Mouse (Mus musculus): ENCODE results near the gene Aoah.

Gene Aoah

DNA sequence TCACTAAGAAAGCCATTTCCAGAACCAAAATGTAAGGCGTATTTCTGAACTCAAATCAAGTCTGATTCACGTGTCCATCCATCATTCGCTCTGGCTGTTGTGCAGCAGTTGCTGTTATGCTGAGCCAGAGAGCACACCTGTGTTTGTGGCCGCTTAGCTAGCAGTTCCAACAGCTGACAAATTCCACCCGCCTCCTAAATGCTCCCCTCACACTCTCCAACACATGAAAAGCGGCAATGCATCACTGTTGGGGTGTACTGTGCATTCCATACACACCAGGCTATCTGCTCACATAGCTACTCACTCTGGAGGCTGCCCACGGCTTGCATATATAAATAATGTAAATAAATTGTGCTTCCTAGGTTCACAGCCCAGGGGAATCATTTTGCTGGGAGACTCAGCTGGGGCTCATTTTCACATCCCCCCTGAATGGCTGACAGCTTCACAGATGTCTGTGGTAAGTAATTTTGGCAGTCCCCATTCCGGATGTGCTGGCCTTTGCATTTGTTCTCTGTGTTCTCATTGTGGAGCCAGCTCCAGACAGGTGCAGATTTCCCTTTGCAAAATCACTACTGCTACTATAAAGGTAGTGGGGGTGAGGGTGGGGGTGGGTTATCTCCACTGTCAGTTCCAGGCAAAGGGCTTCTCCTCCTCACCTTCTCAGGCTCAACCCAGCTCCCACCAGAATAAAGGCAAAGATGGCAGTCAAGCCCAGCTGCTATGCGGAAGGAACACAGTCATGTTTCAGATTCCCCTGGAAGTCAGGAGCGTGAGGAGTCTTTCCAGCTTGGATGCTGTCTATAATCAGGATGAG is 123.0 kb downstream of the Aoah start:
- no peak for DNase-seq

- DNase-seq: no peak
Observed at GRCm38 (mm10) chr13:20920401-20920800, 126.5 kb downstream of the Aoah start.

GRCm38 (mm10) chr13:20936016-20936415 is 142.1 kb downstream of the Aoah start:
- no peak for DNase-seq

- peak; percentile 82 to 84 for DNase-seq
Observed at GRCm38 (mm10) chr13:20937452-20937851, 143.5 kb downstream of the Aoah start.

DNA sequence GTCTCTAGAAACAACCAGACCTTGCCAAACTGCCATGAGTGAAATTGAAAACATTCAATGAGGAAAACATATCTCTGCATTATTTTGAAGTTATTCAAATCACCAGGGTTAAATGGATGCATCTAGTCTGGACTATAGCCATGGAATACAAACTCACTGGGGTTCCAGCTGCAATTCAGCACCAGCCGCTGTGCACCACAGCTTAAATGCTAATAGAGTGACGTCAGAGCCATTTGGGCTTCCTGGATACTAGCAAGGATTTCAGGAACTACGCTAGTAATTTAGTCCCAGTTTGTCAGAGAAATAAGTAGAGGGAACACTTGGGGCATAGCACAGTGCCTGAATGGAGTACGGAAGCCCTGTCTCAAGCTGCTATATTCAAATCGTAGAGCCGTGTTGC is 145.2 kb downstream of the Aoah start:
- DNase-seq: no peak

DNA sequence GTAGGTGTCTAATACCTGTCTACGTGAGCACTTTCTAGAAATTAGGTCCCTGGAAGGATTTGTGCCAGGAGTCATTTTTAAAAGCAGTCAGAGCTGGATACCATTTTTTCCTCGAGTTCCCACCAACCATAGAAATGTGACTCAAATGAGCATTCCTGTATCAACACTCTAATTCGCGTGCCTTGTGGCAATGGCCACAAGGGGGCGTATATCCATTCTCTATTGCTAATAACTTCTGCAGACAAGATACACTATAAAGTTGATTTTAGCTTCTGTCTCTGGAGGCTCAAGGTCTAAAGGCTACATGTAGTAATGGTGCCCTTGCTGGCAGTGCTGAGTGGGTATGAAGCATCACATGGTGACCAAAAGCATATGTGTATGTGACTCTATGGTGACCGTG is 146.5 kb downstream of the Aoah start:
- peak; percentile 44 to 53 for DNase-seq

GRCm38 (mm10) chr13:20941707-20942106 is 147.8 kb downstream of the Aoah start:
- no peak for DNase-seq

GRCm38 (mm10) chr13:20963086-20963485 is 169.2 kb downstream of the Aoah start:
- DNase-seq: no peak

DNA sequence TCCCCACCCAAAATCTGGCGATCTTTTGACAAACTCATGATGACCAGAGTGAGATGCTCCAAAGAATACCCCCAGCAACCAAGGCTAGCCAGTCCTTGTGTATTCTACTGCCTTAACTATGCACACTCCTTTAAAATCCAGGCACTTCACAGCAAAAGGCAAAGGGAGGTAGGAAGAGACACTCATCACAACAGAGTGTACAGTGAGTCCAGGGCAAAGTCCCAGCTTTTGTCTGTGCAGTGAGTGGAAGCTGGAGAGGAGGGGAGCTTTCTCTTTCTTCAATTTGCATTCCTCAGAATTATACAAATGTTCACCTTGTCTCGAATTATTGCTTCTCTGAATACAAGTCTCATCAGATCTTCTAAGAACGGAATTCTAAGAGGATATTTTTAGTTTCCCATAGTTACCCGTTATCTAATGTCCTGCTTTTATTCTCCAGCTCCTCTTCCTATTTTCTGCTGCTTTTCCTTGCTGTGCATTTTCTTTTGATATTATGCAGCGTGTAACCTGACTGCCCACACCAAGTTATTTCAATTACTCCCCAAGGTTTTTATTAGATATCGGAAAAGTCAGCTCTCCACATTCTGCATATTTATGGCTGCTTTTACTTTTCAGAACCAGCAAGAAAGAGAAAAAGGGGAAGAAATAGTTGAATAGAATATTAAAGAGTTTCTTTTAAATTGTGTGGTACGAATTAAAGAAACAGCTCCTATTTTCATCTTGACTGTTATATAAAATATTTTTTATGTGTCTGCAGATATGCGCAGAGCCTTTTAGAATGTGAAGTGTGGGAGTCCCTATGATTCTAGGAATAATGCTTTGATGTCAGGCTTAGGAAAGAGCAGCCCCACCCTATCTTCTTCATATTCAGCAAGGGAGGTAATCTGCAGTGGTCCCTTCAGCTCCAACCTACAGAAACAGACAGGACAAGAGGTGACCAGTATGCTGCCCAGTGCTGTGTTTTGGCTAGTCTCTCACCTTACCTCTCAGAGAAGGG is 187.6 kb downstream of the Aoah start:
- DNase-seq: no peak

- no peak for DNase-seq
Observed at GRCm38 (mm10) chr13:20985510-20985909, 191.6 kb downstream of the Aoah start.

DNA sequence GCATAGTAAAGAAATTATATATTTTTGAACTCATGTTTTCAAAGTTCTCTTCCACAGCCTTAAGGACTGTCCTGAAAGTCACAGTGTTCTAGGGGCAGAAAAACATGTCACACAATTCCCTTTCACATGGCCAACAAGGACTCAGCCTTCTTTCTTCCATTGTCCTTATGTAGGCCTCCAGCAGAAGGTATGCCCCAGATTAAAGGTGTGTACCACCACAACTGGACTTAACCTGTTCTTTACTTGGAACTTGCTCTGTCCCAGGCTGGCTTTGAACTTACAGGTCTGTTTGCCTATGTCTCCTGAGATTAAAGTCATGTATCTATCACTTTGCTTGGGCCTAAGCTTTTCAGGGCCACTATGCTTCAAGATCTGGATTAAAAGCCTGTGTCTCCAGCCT is 192.0 kb downstream of the Aoah start:
- no peak for DNase-seq

DNA sequence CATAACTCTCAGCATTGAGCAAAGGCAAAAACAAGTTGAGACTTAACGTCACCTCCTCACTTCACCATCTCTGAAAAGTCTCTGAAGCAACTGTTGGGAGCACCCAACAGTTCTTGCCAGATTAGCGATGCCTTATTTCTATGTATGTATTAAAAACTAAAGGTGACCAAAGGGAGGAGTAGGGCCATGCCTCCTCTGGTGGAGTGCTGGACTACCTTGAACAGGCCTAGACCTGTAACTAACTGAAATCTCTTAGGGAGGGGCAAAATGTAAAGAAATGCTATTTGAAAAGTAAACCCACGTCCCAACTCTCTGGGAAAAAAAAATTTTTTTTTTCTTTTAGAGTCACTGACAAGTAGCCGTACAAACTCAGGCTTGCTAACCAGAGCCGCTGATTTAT is 211.3 kb downstream of the Aoah start:
- DNase-seq: no peak

- DNase-seq: no peak
Observed at GRCm38 (mm10) chr13:21005642-21006320, 211.9 kb downstream of the Aoah start.

DNA sequence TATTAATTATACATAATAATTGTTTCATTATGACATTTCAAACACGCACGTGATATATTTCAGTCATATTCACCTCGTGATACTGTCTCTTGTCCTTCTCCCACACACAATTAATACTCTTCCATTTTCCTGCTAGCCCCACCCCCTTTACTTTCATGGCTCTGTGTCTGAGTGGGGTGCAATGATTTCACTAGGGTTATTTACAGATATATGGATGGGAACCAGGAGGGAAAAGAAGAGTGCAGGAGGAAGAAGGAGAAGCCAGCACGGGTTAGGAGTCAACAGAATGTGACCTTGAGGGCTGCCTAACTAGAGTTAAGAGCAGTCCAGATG is 212.4 kb downstream of the Aoah start:
- no peak for DNase-seq

DNA sequence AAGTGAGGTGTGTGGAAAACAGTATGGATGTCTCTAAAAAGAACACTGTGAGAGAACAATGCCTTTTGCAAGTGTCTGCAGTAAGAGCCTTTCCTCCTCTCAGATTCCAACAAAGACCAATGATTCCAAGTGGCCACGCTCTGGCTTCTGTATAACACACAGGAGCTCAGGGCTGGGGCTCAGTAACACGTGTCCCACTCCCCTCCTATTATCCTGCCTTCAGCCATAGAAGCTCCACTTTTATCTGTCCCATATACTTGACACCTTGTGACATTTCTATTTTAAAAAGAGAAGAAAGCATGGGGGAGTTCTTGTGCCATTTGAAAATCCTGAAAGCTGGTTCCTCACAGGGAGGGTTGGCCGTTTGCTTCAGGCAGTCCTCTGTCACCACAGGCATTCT is 219.7 kb downstream of the Aoah start:
- DNase-seq: no peak

DNA sequence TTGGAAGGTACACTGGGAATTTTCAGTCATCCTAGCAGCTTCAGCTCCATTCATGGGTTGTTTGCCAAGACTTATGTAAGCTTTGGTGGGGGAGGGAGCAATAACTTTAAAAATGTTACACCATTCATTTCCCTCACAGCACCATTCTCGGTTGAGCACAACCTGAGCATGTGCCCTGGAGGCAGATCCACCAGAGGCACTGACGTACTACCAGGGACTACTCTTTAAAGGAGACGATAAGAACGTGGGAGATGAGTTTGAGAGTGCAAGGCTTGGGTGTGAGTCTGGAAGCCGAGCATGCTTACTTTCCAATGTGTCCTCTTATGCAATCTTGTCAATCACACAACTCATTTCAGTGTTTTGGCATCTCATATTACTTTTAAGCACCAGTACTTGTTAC is 230.9 kb downstream of the Aoah start:
- no peak for DNase-seq

- no peak for DNase-seq
Observed at GRCm38 (mm10) chr13:21033176-21033575, 239.3 kb downstream of the Aoah start.

GRCm38 (mm10) chr13:21035011-21035410 is 241.1 kb downstream of the Aoah start:
- no peak for DNase-seq

DNA sequence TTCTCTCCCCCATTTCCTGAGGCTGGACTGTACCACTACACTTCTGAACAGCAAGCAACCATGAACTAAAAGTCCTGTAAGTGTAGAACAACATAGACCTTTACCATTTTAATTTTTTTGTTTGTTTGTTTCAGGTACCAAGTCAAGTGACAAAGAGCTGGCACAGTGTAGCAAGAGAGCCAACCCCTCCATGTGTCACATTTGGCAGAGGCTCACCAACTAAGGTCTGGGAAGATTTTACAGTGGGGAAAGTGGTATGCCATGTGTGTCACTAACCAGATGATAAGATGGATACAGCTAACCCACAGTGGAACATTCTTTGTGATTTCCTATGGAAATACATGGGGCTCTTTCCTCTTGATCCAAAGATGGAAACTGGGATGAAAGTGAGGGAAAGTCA is 242.1 kb downstream of the Aoah start:
- no peak for DNase-seq

DNA sequence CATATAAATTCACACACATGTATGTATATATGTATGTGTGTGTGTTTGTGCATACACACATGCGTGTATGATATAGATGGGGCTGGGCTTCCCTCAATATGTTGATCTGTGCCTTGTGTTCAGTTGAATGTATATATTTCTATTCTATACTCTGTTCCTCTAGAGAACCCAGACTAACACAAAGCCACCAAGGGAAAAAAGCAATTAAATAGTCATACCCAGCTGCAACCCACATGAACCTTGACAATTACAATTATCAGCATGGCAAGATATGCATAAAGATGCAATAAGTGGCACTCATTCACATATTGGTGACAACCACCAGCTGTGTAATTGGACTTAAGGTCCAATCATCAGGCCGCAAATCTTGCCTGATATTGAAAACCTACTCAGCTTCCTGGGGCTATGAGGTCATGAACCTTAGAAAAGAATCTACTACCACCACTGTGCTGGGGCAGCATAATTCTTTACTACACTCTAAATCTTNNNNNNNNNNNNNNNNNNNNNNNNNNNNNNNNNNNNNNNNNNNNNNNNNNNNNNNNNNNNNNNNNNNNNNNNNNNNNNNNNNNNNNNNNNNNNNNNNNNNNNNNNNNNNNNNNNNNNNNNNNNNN is 246.8 kb downstream of the Aoah start:
- DNase-seq: no peak

GRCm38 (mm10) chr13:21050118-21050517 is 256.2 kb downstream of the Aoah start:
- no peak for DNase-seq

DNA sequence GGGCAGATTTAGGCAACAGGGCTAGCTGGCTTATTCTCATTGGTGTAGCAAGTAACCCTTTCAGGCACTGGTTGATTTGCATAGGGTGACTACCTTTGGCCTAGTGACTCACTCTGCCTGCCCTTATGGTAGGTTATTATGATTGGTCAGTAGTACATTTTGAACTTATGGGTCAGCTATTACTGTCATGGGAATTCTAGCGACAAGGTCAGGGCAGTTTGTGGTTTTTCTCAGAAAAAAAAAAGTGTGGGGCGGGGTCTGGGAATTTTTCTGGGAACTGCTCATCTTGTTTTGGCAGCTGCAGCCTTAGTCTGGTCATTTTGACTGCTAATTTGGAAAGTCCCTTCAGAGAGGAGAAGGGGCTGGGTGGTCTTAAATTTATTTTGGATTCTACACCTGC is 272.1 kb downstream of the Aoah start:
- no peak for DNase-seq

- DNase-seq: no peak
Observed at GRCm38 (mm10) chr13:21074847-21075246, 280.9 kb downstream of the Aoah start, which contains the start of gene Olfr1370. TSS of gene Olfr1370 (minus strand) at chr13:21074947.
